Mouse (Mus musculus): ENCODE measurements around the gene Col13a1.

The Col13a1 gene

GRCm38 (mm10) chr10:61826753-61827435, 152.0 kb downstream of the Col13a1 start:
- no peak for DNase-seq

GRCm38 (mm10) chr10:61825979-61826752, 152.7 kb downstream of the Col13a1 start:
- no peak for DNase-seq

GRCm38 (mm10) chr10:61825536-61825935, 153.4 kb downstream of the Col13a1 start:
- no peak for DNase-seq

DNA sequence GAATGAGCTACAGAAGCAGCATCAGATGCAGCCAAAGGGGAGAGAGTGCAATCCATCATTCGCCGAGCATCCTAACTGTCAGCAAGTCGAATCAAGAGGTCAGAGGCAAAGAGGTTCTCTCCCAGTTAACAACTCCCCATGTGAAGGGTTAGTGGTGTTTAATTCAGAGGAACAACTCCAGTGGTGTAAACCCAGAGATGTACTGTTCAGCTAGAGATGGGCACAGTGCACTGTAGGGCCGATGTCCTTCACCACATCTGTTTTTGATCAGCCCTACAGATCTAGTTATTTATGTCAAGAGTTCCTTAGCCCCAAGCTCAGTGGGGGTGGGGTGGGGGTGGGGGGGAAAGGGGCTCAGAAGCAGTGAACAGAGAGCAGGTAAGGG, 155.2 kb downstream of the Col13a1 start:
- DNase-seq: no peak

DNA sequence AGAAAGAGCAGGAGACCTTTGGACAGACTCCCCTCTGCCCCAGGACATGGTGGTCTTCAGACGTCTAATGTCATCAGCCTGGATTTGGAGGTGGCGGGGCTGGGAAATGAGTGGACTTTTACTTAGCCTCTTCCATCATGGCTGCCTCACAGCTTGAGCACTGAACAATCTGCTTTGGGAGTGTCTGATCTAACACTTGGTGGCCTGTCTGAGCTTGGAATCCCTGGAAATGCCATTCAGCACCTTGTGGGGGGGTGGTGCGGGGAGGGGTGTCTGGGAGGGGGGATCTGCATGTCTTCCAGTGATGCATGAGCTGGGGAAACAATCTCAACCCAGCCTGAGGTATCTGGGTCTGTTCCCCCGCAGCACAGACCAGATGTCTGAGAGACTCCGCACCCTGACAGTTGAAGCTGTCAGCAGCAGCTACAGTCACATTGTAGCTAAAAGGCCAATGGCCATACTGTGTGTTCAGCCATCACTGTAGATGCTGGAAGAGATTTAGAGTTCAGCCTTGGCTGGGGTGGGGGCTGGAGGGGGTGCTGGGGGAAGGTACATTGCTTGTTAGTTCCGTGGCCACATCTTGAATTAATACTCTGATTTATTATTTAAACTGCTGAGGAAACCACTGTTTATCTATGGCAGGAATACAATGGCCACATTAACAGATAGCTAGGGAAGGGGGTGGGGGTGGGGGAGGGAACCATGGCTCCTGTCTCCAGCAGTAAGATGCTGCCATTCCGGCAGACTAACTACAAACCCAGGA, 155.8 kb downstream of the Col13a1 start:
- DNase-seq: no peak

DNA sequence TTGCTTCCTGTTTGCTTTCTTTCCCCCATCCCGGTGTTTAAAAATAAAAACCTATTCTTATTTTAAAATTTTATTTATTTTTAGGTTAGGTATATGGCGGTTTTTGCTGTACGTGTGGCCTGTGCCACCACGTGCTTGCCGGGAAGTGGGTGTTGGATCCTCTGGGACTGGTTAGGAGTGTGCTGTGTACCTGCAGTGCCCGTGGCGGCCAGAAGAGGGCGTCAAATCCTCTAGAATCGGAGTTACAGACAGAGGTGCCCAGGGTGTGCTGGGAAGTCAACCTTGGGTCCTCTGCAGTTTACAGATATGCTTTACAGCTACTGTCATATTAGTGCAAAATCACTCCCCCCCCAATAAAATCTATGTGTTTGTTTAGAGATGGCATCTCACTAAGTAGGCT, 158.9 kb downstream of the Col13a1 start:
- no peak for DNase-seq

DNA sequence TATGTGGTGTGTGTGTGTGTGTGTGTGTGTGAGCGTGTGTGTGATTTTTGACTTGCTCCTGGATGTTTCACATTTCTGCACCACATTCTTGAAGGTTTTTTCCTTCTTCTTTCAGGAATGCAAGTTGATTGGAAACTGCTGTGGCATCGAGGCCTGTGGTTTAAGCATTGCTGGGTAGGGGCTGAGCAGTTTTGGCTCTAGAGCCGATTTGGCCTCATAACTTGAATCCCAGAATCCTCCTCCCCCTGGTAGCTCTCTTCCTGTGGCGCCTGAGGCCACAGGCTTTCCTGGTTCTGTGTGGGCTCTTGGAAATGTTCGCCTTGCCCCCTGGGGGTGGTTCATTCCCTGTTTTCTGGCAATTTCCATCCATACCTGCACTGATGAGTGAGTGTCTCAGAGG, 166.9 kb downstream of the Col13a1 start:
- DNase-seq: no peak

GRCm38 (mm10) chr10:61798133-61798576, 180.8 kb downstream of the Col13a1 start:
- DNase-seq: no peak

- no peak for DNase-seq
These were observed 183.4 kb downstream of the Col13a1 start for GRCm38 (mm10) chr10:61795458-61795857.

GRCm38 (mm10) chr10:61794971-61795370, 183.9 kb downstream of the Col13a1 start:
- DNase-seq: no peak

GRCm38 (mm10) chr10:61793015-61793414, 185.9 kb downstream of the Col13a1 start:
- DNase-seq: no peak

DNA sequence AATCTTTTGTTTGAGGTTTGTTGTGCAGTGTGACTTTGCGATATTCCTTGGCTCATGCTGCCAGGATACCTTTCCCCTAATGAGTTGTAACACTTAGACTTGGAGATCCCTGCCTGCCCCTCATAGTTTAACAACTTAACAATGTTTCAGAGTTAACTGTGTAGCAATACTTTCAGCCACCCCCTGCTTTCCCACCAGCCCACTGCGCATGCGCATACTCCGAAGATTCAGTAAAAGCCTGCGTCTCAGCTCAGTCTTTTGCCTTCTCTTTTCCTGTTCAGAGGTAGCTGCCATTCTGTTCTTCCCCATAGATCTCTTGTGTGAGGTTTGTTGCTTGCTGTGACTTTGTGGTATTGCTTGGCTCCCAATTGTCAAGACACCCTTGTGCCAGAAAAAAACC, 190.4 kb downstream of the Col13a1 start:
- no peak for DNase-seq

Measured in thymus, postnatal 4 days (tissue).